Mouse (Mus musculus) R1 (cell line): ENCODE results near the gene Hpn.

Experiments used
- DNase-seq: peaks from one replicate; pipeline ENCODE4 v3.0.0-alpha.2; 2018; ENCODE audit warnings: low read depth, low spot score

The Hpn gene

DNA sequence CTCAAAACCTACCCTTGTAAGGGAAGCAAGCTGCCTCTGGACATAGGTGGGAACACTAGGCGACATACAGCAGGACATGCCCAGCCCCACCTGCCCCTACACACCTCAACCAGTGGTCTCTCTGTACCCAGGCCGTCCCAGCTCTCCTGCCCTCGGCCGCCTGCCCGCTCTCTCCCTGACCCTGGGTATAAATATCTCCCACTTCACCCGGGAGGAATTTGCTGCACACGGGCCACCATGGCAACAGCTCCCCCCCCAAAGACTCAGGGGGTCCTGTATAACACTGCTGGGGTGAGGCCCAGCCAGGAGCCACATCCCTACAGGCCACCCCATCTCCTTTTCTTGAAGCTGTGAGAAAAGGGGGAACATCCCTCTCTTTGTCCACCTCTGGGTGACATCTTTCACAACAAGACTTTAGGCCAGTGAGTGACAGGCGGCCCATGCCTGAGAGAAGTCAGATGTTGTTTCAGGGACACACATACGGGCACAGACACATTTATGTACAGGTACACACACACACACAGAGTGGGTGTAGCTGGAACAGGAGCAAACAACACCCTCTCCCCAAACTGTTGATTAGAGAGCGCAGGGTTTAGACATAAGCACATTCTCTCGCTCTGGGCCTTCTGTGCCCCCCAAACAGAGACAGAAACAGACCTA, 60.3 kb downstream of the Hpn start:
- DNase-seq = no peak

DNA sequence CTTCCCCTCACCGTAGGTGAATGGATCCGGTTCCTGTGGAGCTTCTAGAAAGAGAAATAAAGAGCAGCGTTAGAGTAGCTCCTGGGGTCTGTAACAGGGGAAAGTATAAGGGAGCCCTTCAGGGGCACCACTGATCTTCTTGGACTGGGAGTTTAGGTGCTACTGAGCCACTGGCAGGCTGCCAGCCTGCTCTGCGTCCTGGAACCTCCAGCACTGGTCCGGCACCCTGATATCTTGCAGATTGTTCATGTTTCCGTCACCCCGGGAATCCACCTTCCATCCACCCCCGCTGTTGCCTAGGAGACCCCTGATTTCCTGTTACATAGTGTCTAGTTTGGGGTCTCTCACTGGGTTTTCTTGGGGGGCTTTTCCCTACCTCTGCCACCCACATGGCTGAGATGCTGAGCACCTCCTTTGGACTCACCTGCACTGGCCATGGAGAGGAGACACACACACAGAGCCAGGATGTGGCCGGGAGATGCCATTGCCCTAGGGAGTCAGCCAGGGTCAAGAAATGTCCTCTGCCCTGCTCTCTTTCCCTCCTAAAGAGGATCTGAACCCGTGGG, 61.1 kb downstream of the Hpn start:
- DNase-seq = no peak

DNA sequence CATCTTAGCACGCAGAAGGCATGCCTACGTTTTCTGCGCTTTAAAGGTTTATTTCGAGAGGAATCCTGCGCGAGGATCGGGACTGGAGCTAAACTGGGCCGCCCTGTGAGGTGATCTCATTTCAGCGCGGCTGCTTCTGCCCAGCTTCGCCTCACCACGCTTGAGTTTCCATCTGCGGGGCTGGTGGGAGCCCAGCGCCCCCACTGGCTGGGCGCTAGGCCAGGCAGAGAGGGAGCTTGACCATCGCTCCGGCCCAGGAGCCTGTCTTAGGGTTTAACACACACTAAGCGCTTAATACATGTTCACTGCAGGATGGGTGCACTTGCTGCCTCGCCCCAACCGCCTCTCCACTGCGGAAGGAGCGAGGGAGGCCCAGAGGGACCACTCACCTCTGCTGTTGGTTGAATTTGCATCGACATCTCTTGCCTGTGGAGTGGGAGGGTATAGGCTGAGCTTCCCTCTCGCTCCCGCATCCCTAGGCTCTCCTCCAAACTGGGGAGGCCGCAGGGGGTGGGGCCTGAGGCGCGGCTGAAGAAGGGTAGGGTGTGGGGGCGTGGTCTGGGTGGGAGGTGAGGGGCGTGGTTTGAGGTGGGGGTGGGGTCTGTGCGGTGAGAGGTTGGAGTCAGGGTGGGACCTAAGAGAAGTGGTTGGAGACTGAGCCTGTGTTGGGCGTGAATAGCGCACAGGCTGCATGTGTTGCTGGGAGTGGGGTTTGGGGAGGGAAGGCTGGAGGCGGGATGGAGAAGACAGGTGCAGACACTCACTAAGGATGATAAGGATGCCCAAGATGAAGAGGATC, 62.3 kb downstream of the Hpn start:
- peak; percentile 87 for DNase-seq

DNA sequence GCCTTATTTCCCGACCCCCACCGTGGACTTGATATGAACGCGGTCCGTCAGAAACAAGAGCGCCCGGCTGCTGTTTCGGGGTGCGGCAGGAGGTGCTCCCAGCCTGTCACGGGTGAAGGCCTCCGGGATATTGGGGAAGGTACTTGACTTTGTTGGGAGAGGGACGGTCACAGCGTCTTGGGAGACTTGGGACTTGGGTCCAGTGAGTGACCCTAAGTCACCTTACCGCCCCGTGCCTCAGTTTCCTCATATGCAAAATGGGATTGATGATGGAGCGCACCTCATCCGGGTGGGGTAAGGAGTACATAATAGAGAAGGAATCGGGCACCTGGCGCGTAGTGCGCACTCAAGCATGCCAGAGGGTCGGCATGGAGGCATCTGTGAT, 62.8 kb downstream of the Hpn start:
- no peak for DNase-seq

DNA sequence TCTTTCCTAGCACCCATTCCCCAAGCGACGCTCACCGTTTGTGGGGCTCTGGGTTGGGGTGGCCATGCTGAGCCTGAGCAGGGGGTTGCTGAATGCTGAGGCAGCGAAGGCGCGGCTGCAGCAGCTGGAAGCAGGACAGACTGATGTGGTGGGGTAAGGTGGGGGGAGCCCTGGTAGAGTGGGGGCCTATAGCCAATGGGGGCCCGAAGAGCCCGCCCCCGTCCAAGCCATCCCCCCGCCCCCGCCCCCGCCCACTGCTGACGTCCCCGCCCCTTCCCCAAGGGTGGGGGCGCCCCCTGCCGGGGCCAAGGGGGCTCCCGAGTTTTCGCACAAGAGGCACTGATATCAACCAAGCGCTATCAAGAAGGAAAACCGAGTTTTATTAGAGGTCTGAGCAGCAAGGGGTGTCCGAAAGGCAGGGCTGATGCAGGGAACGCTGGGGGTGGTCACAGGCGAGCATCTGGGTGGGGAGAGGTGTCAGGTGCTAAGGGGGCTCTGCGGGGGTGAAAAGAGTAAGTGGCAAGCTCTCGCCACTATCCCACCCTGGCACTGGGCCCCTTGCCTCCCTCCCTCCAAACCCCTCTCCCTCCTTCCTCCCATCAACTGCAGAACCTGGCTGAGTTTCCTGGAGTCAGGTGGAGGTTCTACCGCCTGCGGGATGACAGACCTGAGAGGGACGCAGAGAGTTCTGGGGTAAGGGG, 63.6 kb downstream of the Hpn start, which contains the start of gene Fxyd7:
Fxyd7 (minus strand) TSS at position 147 of the 701 bp plus-strand sequence.
- no peak for DNase-seq

DNA sequence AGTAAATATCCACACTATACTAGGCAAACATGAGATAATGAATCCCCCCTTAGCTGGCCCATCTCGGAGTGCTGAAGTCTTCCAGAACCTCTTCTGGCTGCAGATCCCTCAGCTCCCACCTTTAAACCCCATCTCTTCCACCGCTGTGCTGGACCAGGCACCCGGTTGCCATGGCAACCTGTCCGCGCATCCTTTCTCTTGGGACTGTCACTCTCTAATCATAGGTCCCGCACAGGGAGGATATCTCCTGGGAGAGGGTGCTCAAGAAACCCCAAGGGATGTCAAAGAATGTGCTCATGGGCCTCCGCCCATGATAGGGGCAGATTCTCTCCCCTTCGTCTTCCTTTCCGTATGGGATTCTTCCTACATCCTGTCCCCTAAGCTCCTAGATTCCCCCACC, 64.2 kb downstream of the Hpn start:
- DNase-seq = peak; percentile 51

DNA sequence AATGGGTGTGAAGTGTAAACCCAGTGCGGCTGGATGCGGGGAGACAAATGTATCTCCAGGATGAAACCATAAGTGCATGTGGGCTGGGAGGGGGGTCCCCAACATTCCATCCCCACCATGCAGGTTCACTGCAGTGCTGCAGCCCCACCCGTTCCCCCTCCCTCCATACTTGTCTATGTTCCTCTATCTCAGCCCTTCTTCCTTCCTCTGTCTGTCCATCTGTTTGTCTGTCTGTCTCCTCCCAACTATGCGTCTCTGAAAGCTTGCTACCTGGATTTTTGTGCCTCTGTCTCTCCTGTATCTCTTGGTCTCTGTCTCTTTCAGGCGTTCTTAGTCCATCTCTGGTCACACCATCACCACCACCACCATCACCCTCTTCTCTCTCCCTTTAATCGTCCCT, 64.6 kb downstream of the Hpn start:
- DNase-seq = no peak

DNA sequence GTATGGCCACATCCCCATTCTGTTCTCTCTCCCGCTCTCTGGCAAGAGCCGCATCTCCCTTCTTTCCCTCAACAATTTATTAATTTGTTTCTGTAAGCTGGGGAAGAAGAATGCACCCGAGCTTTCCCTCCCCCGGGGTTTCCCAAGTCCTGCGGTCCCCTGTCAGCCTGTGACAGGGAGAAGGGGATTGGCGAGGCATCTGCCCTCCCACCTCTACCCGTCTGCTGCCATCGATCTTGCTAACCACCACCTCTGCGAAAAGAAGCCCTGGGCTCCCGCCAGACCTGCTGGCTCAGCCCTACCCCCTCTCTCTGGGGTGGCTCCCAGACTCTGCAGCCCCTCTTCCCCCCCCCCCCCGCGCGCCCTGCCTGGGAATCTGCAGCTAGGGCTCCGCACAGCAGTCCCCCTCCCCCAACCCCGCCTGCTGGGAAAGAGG, 65.2 kb downstream of the Hpn start:
- DNase-seq = no peak

DNA sequence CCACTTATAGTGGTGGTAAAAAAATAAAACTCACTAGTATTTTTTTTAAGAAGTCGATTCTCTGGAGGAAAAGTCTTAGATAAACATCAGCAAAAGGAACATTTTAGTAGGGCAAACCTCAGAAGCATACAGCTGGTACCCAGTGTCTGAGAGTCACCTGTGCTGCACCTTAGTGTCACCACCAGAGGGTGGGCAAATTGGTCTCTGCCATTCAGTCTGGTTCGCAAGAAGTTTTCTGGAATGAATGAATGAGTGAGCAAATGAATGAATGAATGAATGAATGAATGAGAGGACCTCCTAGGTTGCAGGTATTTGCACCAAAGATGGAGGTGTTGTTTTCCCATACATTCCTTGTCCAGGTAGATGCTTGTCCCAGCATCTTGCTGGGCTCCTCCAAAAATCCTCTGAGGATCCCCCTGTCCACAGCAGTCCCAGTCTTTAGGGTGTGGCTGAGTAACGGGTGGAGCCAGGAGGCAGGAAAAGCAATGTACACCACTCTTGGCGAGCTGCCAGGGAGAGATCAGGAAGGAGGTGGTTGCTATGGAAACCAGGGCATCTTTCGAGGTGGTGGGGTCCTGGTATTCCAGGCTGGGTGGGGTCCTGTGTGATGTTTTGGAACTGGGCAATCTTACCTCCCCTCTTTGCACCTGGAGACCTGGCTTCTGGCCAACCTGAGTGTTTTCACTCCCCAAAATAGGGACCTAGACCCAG, 65.8 kb downstream of the Hpn start:
- DNase-seq = peak; percentile 61
